Mouse (Mus musculus) liver, postnatal 0 days (tissue): Measurements from ENCODE around the gene Rps27rt.

Experiments used
- CTCF ChIP-seq: sonication (generic); IDR thresholded peaks from 2 replicates; pipeline ENCODE4 v1.5.1; 2016; ENCODE audit warnings: antibody characterized with exemption, low read depth
- EP300 ChIP-seq: IDR thresholded peaks from 2 replicates; pipeline ENCODE4 v1.6.1; 2016; ENCODE audit warnings: antibody characterized with exemption, low read depth, mild to moderate bottlenecking

GRCm38 (mm10) chr9:115008194-115008593, 25.7 kb upstream of the Rps27rt start:
- no peak for TF ChIP-seq CTCF
- TF ChIP-seq EP300 = no peak
